Mouse (Mus musculus) spleen, adult 2 months (tissue): ENCODE results near the gene Rapgef2. TPM values are rescaled to one million over a fixed set of nuclear protein-coding genes. Genes with fewer than 3 reads are reported as not detected.

ENCODE experiments used
- DNase-seq, 2 experiments: peaks; one replicate each; pipeline versions ENCODE4 v3.0.0 to v3.0.0-alpha.2; 2012 to 2021; ENCODE audit warnings: low spot score in 2 of 2, low read depth in 1 of 2
- H3K27ac ChIP-seq: fragments of 200-500 bp; 2 replicates; pipeline ENCODE4 v1.5.1; 2012; ENCODE audit warnings: low read length, inconsistent platforms; ENCODE audit not compliant: insufficient read depth
- H3K27me3 ChIP-seq: fragments of 200-500 bp; 2 replicates; pipeline ENCODE4 v1.6.1; 2012; ENCODE audit warnings: mild to moderate bottlenecking, moderate library complexity, low read length, inconsistent platforms; ENCODE audit not compliant: control insufficient read depth, insufficient read depth
- H3K36me3 ChIP-seq: fragments of 200-500 bp; 2 replicates; pipeline ENCODE4 v1.6.1; 2012; ENCODE audit warnings: mild to moderate bottlenecking, low read length, inconsistent platforms; ENCODE audit not compliant: control insufficient read depth, insufficient read depth
- H3K4me1 ChIP-seq: fragments of 200-500 bp; 2 replicates; pipeline ENCODE4 v1.6.1; 2011; ENCODE audit warnings: inconsistent platforms; ENCODE audit not compliant: control insufficient read depth, insufficient read depth, insufficient read length
- H3K4me3 ChIP-seq: fragments of 200-500 bp; 2 replicates; pipeline ENCODE4 v1.5.1; 2011; ENCODE audit warnings: mild to moderate bottlenecking, inconsistent platforms; ENCODE audit not compliant: insufficient read depth, insufficient read length; ENCODE audit errors: extremely low read depth
- CTCF ChIP-seq: fragments of 200-500 bp; IDR thresholded peaks from 2 replicates; pipeline ENCODE4 v1.5.1; 2011; ENCODE audit warnings: mild to moderate bottlenecking, inconsistent platforms; ENCODE audit not compliant: insufficient read depth, insufficient read length, insufficient replicate concordance; ENCODE audit errors: extremely low read depth
- POLR2A ChIP-seq: fragments of 200-500 bp; IDR thresholded peaks from 2 replicates; pipeline ENCODE4 v1.6.1; 2011; ENCODE audit warnings: low read depth, low read length, inconsistent platforms
- WGBS: fragments of 180-500 bp; shearing (Covaris S2); methylation state at CpG from one replicate; pipeline ENCODE4 v1.1.7; 2018; 5-methylcytosine and 5-hydroxymethylcytosine counted together
- polyA plus RNA-seq: library from polyadenylated mRNA; depleted of rRNA; stranded (reverse); fragments of >200 nt; gene quantifications from 2 replicates; pipeline ENCODE4 v1.2.3, GENCODE M21; 2012

Rapgef2 gene
- polyA plus RNA-seq, 1 experiment: 4.9 TPM

DNA sequence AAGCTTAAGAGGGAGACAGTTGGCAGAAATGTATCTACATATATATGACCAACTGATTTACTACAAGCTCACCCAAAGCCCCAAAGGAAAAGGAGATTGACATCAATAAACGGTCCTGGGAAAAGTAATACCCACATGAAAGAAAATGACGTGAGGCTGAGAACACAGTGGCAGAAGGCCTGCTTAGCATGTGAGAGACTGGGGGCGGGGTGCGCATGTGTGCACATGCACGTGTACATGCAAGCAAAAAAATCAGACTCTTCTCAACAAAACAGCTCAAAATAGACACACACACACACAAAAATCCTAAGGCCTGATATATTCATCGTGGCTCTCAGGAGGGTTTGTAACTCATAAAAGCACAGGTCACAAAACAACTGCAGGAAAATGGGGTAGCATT is 60.4 kb downstream of the Rapgef2 start:
- DNase-seq: no peak
- TF ChIP-seq POLR2A (no peak), CTCF (no peak)
- Histone ChIP-seq H3K4me1 (no peaks in the 10 kb centered on the region), H3K36me3 (no peaks in the 10 kb centered on the region), H3K27me3 (no peaks in the 10 kb centered on the region), H3K27ac (no peak overlapping the region), H3K4me3 (no peak overlapping the region)
- 66% methylated on average over 6 of the region's 6 CpGs for WGBS

DNA sequence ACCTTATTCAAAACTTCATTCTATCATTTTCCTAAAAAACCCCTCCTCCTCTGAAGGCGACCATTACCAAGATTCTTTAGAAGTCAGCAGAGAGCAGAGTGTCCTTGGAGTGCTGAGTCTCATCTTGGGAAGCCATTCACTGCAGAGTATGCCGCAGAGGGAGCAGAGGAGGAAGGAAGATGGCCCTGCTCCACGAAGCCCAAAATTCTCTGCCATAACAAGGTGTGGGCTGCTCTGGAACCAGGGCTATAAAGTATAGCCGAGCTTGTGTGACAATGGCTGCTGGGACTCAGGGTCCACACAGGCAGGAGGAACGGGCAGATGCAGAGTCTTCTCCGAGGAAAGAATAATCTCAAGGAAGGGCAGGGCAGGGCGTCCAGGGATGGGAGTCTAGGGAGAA is 62.0 kb downstream of the Rapgef2 start:
- TF ChIP-seq POLR2A: no peak
- no peak for TF ChIP-seq CTCF
- no peaks in the 10 kb centered on the region for H3K36me3 ChIP-seq
- H3K27ac ChIP-seq: no peak overlapping the region
- no peaks in the 10 kb centered on the region for H3K4me1 ChIP-seq
- DNase-seq: no peak
- no peaks in the 10 kb centered on the region for H3K27me3 ChIP-seq
- H3K4me3 ChIP-seq: no peak overlapping the region
- 89% methylated on average over 7 of the region's 7 CpGs for WGBS

DNA sequence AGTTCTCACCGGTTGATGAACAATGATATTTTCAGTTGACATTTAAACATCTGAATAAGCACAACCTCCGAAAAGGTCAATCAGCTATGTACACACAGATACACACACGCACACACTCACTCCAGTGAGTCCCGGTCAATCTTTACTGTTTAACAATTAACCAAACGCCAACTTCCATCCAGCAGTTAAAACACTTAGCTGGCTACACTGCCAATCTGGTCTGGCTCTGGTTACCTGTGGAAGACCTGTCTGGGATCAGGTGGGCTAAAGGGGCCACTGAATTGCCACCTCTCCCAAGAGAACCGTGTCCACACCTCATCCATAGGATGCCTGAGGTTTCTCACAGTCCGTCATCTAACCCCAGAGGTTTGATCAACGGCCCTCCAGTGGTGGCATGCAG is 63.0 kb downstream of the Rapgef2 start:
- Histone ChIP-seq H3K4me1 (no peaks in the 10 kb centered on the region), H3K4me3 (no peak overlapping the region), H3K27me3 (no peaks in the 10 kb centered on the region), H3K36me3 (no peaks in the 10 kb centered on the region), H3K27ac (no peak overlapping the region)
- 83% methylated on average over 8 of the region's 8 CpGs for WGBS
- no peak for DNase-seq
- TF ChIP-seq POLR2A: no peak

DNA sequence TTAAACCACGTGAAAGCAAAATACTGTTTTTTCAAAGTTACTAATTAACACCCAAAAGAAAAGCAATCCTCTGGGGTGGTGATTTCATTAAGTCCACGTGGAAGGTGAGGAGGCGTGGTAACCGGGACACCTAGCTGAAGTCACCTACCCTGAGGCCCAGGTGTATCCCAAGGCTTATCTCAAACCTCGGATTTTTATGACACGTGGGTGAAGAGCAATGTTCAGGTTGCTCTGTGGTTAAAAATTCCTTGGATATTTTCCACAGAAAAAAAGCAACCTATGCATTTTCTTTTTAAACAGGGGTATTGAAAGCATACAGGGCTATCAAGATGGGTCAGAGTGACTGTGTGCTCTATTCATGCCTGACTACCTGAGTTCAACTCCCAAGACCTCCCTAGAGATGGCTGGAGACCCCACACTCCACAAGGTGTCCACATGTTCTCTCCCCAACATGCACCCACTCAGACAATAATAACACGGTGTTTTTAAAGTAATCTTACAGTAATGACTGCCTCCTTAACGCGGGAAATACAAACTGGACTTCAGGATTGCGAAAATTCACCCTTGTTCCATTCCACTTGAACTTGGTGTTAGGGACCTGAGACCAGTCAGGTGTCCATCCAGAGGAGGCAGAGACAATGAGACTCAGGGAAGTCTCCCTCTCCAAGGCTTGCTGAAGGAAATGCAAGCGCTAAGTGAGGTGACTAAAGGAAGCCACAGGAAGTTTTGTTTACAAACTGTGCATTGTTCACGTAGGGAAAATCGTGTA is 63.9 kb downstream of the Rapgef2 start:
- 83% methylated on average over 13 of the region's 13 CpGs for WGBS
- Histone ChIP-seq H3K4me3 (no peak overlapping the region), H3K27ac (no peak overlapping the region), H3K36me3 (no peaks in the 10 kb centered on the region), H3K27me3 (no peaks in the 10 kb centered on the region), H3K4me1 (no peaks in the 10 kb centered on the region)
- no peak for TF ChIP-seq CTCF
- TF ChIP-seq POLR2A: no peak
- no peak for DNase-seq

DNA sequence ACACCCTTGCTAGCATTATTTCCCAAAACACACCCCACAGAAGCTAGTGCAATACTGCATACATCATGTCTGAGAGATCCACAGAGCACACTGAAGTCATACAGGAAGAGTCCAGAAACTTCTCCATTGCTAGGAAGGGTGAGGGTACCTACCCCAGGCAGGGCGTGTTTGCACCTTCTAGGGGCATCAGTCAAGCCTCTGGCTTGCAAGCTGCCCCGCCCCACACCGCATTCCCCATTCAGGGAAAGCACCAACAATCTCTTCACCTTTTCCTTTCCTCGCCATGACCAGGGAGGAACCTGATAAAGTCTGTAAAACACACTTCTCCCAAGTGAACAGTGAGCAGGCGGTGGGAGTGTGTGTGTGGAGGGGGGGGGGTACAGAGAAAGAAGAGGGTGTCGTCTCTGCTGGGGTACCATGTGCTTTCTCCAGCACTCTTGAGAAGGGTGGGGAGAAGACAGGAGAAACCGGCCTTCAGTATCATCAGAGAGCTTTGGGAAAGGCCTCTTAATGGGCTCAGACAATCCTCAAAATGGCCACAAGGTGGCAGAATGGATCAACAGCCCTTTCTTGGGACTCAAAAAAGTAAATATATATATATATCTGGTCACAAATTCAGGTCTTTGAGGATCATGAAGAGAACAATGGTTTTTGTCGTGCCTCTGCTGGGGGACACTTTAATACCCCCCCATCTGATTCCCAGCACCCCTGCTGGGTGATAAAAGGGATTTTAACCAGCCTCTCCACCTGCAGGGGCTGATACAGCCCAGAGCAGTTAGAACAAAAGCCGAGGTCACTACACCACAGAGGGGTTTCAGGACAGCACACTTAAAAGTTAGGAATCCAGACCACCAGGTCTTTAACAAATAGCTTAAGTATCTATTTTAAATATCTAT is 64.8 kb downstream of the Rapgef2 start:
- H3K27ac ChIP-seq: no peak overlapping the region
- no peak overlapping the region for H3K4me3 ChIP-seq
- 55% methylated on average over 9 of the region's 9 CpGs for WGBS
- H3K36me3 ChIP-seq: no peaks in the 10 kb centered on the region
- no peaks in the 10 kb centered on the region for H3K27me3 ChIP-seq
- no peak for TF ChIP-seq POLR2A
- no peak for TF ChIP-seq CTCF
- no peaks in the 10 kb centered on the region for H3K4me1 ChIP-seq
- peak; percentile 41 to 51 for DNase-seq

DNA sequence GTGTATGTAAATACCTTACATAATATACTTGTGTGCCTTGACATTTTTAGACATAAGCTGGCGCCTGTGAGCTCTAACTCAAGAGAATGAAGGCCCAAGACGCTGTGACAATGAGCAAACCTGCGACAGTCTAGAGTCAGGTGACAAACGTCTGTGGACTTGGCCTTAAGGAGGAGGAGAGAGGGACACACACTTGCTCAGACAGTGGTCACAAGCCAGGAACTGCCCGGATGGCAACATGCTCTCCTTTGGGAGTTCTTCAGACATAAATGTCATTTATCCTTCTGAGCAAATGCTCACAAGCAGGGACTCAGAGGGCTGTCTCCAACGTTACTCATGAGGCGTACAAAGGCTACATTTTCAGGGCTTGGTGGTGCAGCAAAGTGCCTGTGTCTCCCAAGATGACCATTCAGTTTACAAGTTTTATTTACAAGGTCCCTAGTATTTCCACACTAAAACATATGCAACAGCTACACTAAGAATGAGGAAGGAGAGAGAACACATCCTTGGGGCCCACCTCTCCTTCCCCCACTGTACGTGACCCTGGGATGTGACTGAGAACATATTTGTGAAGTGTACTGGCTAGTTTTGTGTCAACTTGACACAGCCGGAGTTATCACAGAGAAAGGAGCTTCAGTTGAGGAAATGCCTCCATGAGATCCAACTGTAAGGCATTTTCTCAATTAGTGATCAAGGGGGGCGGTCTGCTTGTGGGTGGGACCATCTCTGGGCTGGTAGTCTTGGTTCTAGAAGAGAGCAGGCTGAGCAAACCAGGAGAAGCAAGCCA is 67.0 kb downstream of the Rapgef2 start:
- H3K27ac ChIP-seq: no peak overlapping the region
- WGBS: 79% methylated on average over 10 of the region's 10 CpGs
- no peak for DNase-seq

More for the DNA sequence above, 67.0 kb downstream of the Rapgef2 start:
- Histone ChIP-seq H3K4me3 (no peak overlapping the region), H3K4me1 (no peaks in the 10 kb centered on the region), H3K27me3 (no peaks in the 10 kb centered on the region), H3K36me3 (no peaks in the 10 kb centered on the region)
- no peak for TF ChIP-seq POLR2A
- no peak for TF ChIP-seq CTCF
